Mouse (Mus musculus) liver, postnatal 0 days (tissue): ENCODE measurements around the gene Uvrag.

Experiments
- CTCF ChIP-seq: sonication (generic); IDR thresholded peaks from 2 replicates; pipeline ENCODE4 v1.5.1; 2016; ENCODE audit warnings: antibody characterized with exemption, low read depth
- EP300 ChIP-seq: IDR thresholded peaks from 2 replicates; pipeline ENCODE4 v1.6.1; 2016; ENCODE audit warnings: antibody characterized with exemption, low read depth, mild to moderate bottlenecking

DNA sequence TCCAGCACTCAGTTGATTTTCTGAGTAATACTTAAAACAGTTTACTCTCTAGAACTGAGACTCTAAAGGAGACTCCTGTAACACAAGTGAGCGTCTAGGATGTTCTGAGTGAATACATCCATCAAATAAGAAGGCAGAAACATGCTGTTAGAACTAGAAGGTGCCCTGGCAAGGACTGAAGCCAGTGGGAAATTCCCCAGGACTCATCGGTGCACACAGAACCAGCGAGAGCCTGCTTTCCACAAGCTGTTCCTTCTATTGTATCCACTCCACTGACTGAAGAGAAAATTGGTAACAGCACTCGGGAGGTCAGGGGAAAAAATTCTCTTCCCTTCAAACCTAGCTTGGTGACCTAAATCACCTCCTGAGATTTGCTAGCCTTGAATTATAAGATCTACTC, 233.5 kb downstream of the Uvrag start:
- TF ChIP-seq CTCF: no peak
- TF ChIP-seq EP300: no peak
